In genomic region chr5:137600281-137600618, GRCm38 (mm10) we compare ENCODE assay signal across 8 mouse cellular contexts. TPM values are rescaled to one million over a fixed set of nuclear protein-coding genes. Genes with fewer than 3 reads are reported as not detected.
DNase-seq lines count a peak whose midpoint lies in the region; ATAC-seq and TF ChIP-seq lines count a peak whose summit lies in the region.

No protein-coding gene starts in this region.

- peak overlapping the region; percentile 80 for H3K9ac ChIP-seq in heart, embryonic 15.5 days
- peak overlapping the region; percentile 87 for H3K9ac ChIP-seq in hindbrain, embryonic 12.5 days
- H3K9ac ChIP-seq in midbrain, embryonic 11.5 days (ENCODE audit: low read length): peak overlapping the region; percentile 74

- H3K27me3 ChIP-seq in heart, embryonic 15.5 days: no peaks in the 10 kb centered on the region
- no peaks in the 10 kb centered on the region for H3K27me3 ChIP-seq in Patski
- H3K27me3 ChIP-seq in hindbrain, embryonic 12.5 days: no peaks in the 10 kb centered on the region
- no peaks in the 10 kb centered on the region for H3K27me3 ChIP-seq in midbrain, embryonic 11.5 days (ENCODE audit: control insufficient read depth, insufficient read depth, low read length)

- WGBS in heart, embryonic 15.5 days: 2% methylated on average over 19 of the region's 19 CpGs
- 4% methylated on average over 19 of the region's 19 CpGs for WGBS in hindbrain, embryonic 12.5 days
- WGBS in midbrain, embryonic 11.5 days: 2% methylated on average over 19 of the region's 19 CpGs

- no peak for TF ChIP-seq CTCF in Patski (IDR thresholded peaks at IDR 0.05)

- H3K27ac ChIP-seq in heart, embryonic 15.5 days: peak overlapping the region; percentile 91
- H3K27ac ChIP-seq in hindbrain, embryonic 12.5 days: no peak overlapping the region; the same call in 1 of the 2 replicates
- no peak overlapping the region; the same call in 1 of the 2 replicates for H3K27ac ChIP-seq in midbrain, embryonic 11.5 days (ENCODE audit: low read depth, low read length)

- H3K9me3 ChIP-seq in heart, embryonic 15.5 days (replicated peaks): no peaks in the 10 kb centered on the region
- no peaks in the 10 kb centered on the region for H3K9me3 ChIP-seq in hindbrain, embryonic 12.5 days (replicated peaks)
- H3K9me3 ChIP-seq in midbrain, embryonic 11.5 days (ENCODE audit: control insufficient read depth, low read length): no peaks in the 10 kb centered on the region

- H3K36me3 ChIP-seq in heart, embryonic 15.5 days: peaks cover 11% of the 10 kb centered on the region
- H3K36me3 ChIP-seq in hindbrain, embryonic 12.5 days: peaks cover 8% of the 10 kb centered on the region; the same call in 1 of the 2 replicates
- H3K36me3 ChIP-seq in midbrain, embryonic 11.5 days (ENCODE audit: control insufficient read depth, insufficient read depth, low read length): no peaks in the 10 kb centered on the region; the same call in 1 of the 2 replicates

- peak overlapping the region; percentile 91 for H3K4me2 ChIP-seq in heart, embryonic 15.5 days
- peak overlapping the region; percentile 94 for H3K4me2 ChIP-seq in hindbrain, embryonic 12.5 days (replicated peaks)
- peak overlapping the region; percentile 92 for H3K4me2 ChIP-seq in midbrain, embryonic 11.5 days

- POLR2A ChIA-PET in Patski (lab: Charles Lee): interaction anchor here (0.6 to 2.3 kb wide), 7 partner anchors 9 to 111 kb away, joined by 3 to 8 read pairs (median 4); partner anchors contain the start of genes Epo, Pcolce and Pop7

- H3K4me3 ChIP-seq in heart, embryonic 15.5 days: peak overlapping the region; percentile 81
- H3K4me3 ChIP-seq in hindbrain, embryonic 12.5 days: peak overlapping the region; percentile 70
- peak overlapping the region; percentile 49 for H3K4me3 ChIP-seq in midbrain, embryonic 11.5 days (ENCODE audit: low read depth, low read length)

- CTCF ChIA-PET in Patski (lab: Charles Lee): interaction anchor here (0.6 to 1.8 kb wide), 6 partner anchors 50 to 1720 kb away, joined by 3 to 5 read pairs (median 4); partner anchors contain the start of gene Pop7

- ATAC-seq in heart, embryonic 15.5 days (replicated peaks; ENCODE audit: insufficient number of reproducible peaks, insufficient read depth, low FRiP score, low read depth): peak; percentile 37
- peak; percentile 36 for ATAC-seq in Patski
- ATAC-seq in hindbrain, embryonic 12.5 days (ENCODE audit: low FRiP score): no peak; the same call in 1 of the 2 replicates
- no peak; the same call in 1 of the 2 replicates for ATAC-seq in midbrain, embryonic 11.5 days (ENCODE audit: low FRiP score)
- no peak for ATAC-seq in CD4-positive, CD25-positive, alpha-beta regulatory T cell, adult 4 months

- no peak for DNase-seq in heart, adult 18-20 months
- DNase-seq in Patski (ENCODE audit: low read depth, low spot score): no peak
- DNase-seq in midbrain, embryonic 11.5 days (ENCODE audit: low spot score, missing footprints): no peak
- no peak for DNase-seq in ovary, postnatal 14 days (ENCODE audit: low spot score)
- no peak for DNase-seq in adrenal gland, postnatal 25 days

- peaks cover 21% of the 10 kb centered on the region for H3K4me1 ChIP-seq in heart, embryonic 15.5 days (replicated peaks)
- H3K4me1 ChIP-seq in hindbrain, embryonic 12.5 days: peaks cover 29% of the 10 kb centered on the region
- peaks cover 14% of the 10 kb centered on the region for H3K4me1 ChIP-seq in midbrain, embryonic 11.5 days (ENCODE audit: control insufficient read depth, insufficient read depth, low read length)

- in situ Hi-C loops in Patski (cut with MboI; ENCODE audit: low pct_unique_long_range_greater_than_20kb): loop anchor here (5.0 kb wide), 2 partner anchors 52 to 68 kb away; partner anchors contain the start of genes Epo and Gnb2

RNA-seq across cellular contexts. Expression of gene Mospd3, which starts 0.6 kb away (rescaled TPM):
- 17.1 and 26.5 TPM in 2 replicates for polyA plus RNA-seq in heart, embryonic 15.5 days (2015; fragmentation: Nextera tagmentation; extraction: Ambion mirVana)
- 10 to 100 TPM in 1 of 2 experiments, 1 to 10 TPM in 1; 9.1 to 14.1 TPM for total RNA-seq in heart, adult 18-20 months (2021)
- 65.4 TPM for polyA plus RNA-seq in Patski (2021)
- polyA plus RNA-seq in hindbrain, embryonic 12.5 days (2016; fragmentation: Nextera tagmentation; extraction: Ambion mirVana): 38.7 and 40.0 TPM in 2 replicates
- polyA plus RNA-seq in midbrain, embryonic 11.5 days (2014; fragmentation: Nextera tagmentation; extraction: Ambion mirVana): 19.0 and 19.8 TPM in 2 replicates
- polyA plus RNA-seq in CD4-positive, CD25-positive, alpha-beta regulatory T cell, adult 4 months (2017; shearing (Covaris generic)): 10 to 100 TPM; 27.3 to 28.8 TPM
- total RNA-seq in adrenal gland, postnatal 25 days (2021): 54.1 and 59.1 TPM in 2 replicates

RNA-seq across cellular contexts. Expression of gene Pcolce, which starts 13.3 kb away (rescaled TPM):
- 117 and 129 TPM in 2 replicates for polyA plus RNA-seq in heart, embryonic 15.5 days (2015; fragmentation: Nextera tagmentation; extraction: Ambion mirVana)
- total RNA-seq in heart, adult 18-20 months (2021): 10 to 100 TPM; 43.9 to 47.5 TPM
- polyA plus RNA-seq in Patski (2021): 990 TPM
- polyA plus RNA-seq in hindbrain, embryonic 12.5 days (2016; fragmentation: Nextera tagmentation; extraction: Ambion mirVana): 66.6 and 82.5 TPM in 2 replicates
- polyA plus RNA-seq in midbrain, embryonic 11.5 days (2014; fragmentation: Nextera tagmentation; extraction: Ambion mirVana): 58.8 and 61.4 TPM in 2 replicates
- 1 to 10 TPM in 1 of 2 experiments, not detected in 1; 1.4 TPM for polyA plus RNA-seq in CD4-positive, CD25-positive, alpha-beta regulatory T cell, adult 4 months (2017; shearing (Covaris generic))
- total RNA-seq in adrenal gland, postnatal 25 days (2021): 931 and 937 TPM in 2 replicates

RNA-seq across cellular contexts. Expression of gene Fbxo24, which starts 28.6 kb away (rescaled TPM):
- polyA plus RNA-seq in heart, embryonic 15.5 days (2015; fragmentation: Nextera tagmentation; extraction: Ambion mirVana): 0.11 and 0.23 TPM in 2 replicates
- total RNA-seq in heart, adult 18-20 months (2021): under 1 TPM; 0.32 to 0.44 TPM
- 2.5 TPM for polyA plus RNA-seq in Patski (2021)
- polyA plus RNA-seq in hindbrain, embryonic 12.5 days (2016; fragmentation: Nextera tagmentation; extraction: Ambion mirVana): 0.23 and 0.25 TPM in 2 replicates
- polyA plus RNA-seq in midbrain, embryonic 11.5 days (2014; fragmentation: Nextera tagmentation; extraction: Ambion mirVana): 0.10 and 0.16 TPM in 2 replicates
- under 1 TPM; 0.46 to 0.49 TPM for polyA plus RNA-seq in CD4-positive, CD25-positive, alpha-beta regulatory T cell, adult 4 months (2017; shearing (Covaris generic))
- total RNA-seq in adrenal gland, postnatal 25 days (2021): 1.0 and 2.2 TPM in 2 replicates

RNA-seq across cellular contexts. Expression of gene Lrch4, which starts 28.7 kb away (rescaled TPM):
- 20.7 and 26.7 TPM in 2 replicates for polyA plus RNA-seq in heart, embryonic 15.5 days (2015; fragmentation: Nextera tagmentation; extraction: Ambion mirVana)
- 10 to 100 TPM; 17.5 to 19.1 TPM for total RNA-seq in heart, adult 18-20 months (2021)
- polyA plus RNA-seq in Patski (2021): 31.0 TPM
- polyA plus RNA-seq in hindbrain, embryonic 12.5 days (2016; fragmentation: Nextera tagmentation; extraction: Ambion mirVana): 32.4 and 34.3 TPM in 2 replicates
- 27.3 and 28.3 TPM in 2 replicates for polyA plus RNA-seq in midbrain, embryonic 11.5 days (2014; fragmentation: Nextera tagmentation; extraction: Ambion mirVana)
- polyA plus RNA-seq in CD4-positive, CD25-positive, alpha-beta regulatory T cell, adult 4 months (2017; shearing (Covaris generic)): 10 to 100 TPM; 46.5 to 81.2 TPM
- 19.3 and 35.7 TPM in 2 replicates for total RNA-seq in adrenal gland, postnatal 25 days (2021)

RNA-seq across cellular contexts. Expression of gene Gm20605, which starts 28.7 kb away (rescaled TPM):
- polyA plus RNA-seq in heart, embryonic 15.5 days (2015; fragmentation: Nextera tagmentation; extraction: Ambion mirVana): 7.1 and 12.2 TPM in 2 replicates
- 1 to 10 TPM; 2.9 to 4.2 TPM for total RNA-seq in heart, adult 18-20 months (2021)
- 17.5 TPM for polyA plus RNA-seq in Patski (2021)
- polyA plus RNA-seq in hindbrain, embryonic 12.5 days (2016; fragmentation: Nextera tagmentation; extraction: Ambion mirVana): 8.3 and 10.8 TPM in 2 replicates
- 4.5 and 5.8 TPM in 2 replicates for polyA plus RNA-seq in midbrain, embryonic 11.5 days (2014; fragmentation: Nextera tagmentation; extraction: Ambion mirVana)
- 10 to 100 TPM; 11.5 to 15.5 TPM for polyA plus RNA-seq in CD4-positive, CD25-positive, alpha-beta regulatory T cell, adult 4 months (2017; shearing (Covaris generic))
- total RNA-seq in adrenal gland, postnatal 25 days (2021): 13.4 and 18.2 TPM in 2 replicates

Comparison
In these comparisons a context has a peak if more than half of its experiments do, and no peak if none do; other contexts are left out.
1. ATAC-seq: peak in heart, embryonic 15.5 days (single experiment) and Patski (single experiment); none in hindbrain, embryonic 12.5 days (single experiment), midbrain, embryonic 11.5 days (single experiment) and CD4-positive, CD25-positive, alpha-beta regulatory T cell, adult 4 months (single experiment).
2. RNA of gene Pcolce, which starts 13.3 kb away (polyA plus RNA-seq): 990 TPM in Patski (single experiment), 117 to 129 TPM in heart, embryonic 15.5 days, 66.6 to 82.5 TPM in hindbrain, embryonic 12.5 days and 58.8 to 61.4 TPM in midbrain, embryonic 11.5 days; 1.4 TPM in CD4-positive, CD25-positive, alpha-beta regulatory T cell, adult 4 months; every median in the first group is over 10 times any median in the second.
3. Peak in every context shown above with its lines, with median percentiles within 50 percentile points of each other: H3K4me2 ChIP-seq, H3K4me3 ChIP-seq and H3K9ac ChIP-seq.